Mouse (Mus musculus) forelimb bud, embryonic 11.5 days (tissue): ENCODE data around the gene Lpin2.

Experiments used
- DNase-seq: peaks from one replicate; pipeline ENCODE4 v3.0.0-alpha.2; 2012; ENCODE audit warnings: low read depth, low spot score

The Lpin2 gene

DNA sequence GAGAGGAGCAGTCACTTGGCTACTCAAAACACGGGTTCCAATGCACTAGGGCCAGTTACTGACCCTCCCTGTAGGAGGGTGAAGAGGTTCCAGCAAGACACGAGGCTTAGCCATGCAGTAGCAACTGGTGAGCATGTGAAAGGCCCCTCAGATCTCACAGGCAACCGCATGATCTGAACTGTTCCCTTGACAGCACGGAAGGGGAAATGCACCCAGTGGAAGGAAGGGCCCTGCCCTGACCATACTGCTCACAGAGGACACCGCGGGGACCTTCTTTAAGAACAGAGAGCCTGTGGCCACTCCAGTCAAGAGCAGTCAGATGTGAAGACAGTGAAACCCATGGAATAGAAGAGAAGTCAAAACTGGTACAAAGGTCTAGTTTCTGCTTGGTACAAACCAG lies 80.8 kb downstream of the Lpin2 start:
- DNase-seq: no peak

DNA sequence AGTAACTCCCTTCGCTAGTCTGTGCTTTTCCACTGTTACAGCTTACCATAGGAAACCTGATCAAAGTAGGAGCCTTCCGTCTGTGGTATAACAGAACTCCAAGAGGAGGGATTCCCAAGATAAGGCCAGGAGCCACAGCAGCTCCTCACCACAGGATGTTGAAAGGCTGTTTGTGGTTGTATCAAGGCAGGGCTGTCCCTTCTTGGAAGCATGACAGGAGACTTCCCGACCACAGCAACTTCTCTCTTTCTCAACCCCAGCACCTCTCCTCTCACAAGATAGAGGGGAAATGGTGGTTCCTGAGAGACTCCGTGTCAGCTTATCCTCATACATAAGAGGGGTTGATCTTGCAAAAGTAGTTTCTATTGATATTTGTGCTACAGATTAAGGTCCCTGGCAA lies 82.4 kb downstream of the Lpin2 start:
- DNase-seq: no peak

DNA sequence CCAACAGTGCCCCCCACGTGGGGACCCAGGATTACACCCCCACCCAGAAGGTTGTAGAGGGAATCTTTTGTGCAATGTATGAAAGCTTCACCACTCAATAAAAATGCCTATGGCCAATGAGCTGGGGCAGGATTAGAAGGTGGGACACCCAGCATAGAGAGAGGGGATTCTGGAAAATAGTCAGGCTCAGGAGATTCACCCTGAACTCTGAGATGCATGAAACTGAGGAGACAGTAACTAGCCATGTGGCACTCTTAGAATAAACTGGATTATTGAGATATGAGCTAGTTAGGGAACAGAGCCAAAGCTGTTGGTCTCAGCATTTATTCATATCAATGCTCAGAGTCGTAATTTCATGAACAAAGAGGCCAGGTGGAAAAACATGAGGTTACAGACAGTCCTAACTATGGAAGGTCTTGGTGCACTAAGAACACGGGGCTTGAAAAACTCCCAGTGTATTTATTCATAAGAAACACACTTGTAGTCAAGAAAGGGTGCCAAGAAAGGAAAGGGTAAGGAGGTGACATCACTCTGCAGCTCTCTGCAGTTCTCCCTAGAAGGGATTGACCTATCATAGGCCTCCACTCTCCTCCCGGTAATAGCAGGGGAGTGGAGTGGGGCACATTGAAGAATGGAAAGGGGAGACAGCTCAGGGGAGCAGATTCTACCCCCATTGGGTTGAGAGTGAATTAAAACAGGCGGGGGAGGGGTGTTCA lies 83.1 kb downstream of the Lpin2 start:
- no peak for DNase-seq

DNA sequence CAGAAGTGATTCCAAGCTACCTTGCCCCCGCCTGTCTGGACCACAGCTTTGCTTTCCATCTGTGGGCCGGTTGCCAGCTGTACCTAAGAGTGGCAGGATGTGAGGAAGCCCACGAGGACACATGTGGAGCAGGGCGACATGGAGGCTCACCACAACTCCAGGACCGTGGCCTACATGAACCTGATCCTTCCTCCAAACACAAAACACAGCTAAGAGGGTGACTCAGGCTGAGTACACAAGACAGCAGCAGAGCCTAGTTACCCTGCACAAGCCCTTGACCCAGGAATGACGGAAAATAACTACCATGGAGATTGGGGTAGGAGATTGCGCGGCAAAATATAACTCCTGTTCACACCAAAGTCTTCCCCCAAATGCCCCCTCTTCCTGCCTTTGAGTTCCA lies 85.0 kb downstream of the Lpin2 start:
- DNase-seq: no peak

DNA sequence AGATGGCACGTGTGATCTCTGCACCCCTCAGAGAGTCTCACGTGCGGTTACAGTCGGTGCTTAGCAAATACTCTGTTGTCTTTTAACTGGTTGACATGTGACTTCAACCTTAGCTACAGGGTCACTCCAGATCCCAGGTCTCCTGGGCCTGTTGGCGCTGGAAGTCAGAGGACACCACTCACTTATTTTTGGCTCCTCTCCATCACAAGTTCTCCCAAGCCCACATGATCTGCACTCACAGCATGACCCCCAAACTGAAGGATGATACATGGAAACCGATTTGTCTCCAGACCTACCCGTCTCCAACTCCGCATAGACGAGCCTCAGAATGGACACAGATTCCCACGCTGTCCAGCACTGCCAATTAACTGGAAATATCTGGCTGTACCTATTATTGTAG lies 85.8 kb downstream of the Lpin2 start:
- no peak for DNase-seq

- no peak for DNase-seq
Observed at GRCm38 (mm10) chr17:71268599-71268998, 86.2 kb downstream of the Lpin2 start.

- DNase-seq: no peak
Observed at GRCm38 (mm10) chr17:71273901-71274300, 91.5 kb downstream of the Lpin2 start.

- DNase-seq: no peak
Observed at GRCm38 (mm10) chr17:71276771-71277170, 94.4 kb downstream of the Lpin2 start.

DNA sequence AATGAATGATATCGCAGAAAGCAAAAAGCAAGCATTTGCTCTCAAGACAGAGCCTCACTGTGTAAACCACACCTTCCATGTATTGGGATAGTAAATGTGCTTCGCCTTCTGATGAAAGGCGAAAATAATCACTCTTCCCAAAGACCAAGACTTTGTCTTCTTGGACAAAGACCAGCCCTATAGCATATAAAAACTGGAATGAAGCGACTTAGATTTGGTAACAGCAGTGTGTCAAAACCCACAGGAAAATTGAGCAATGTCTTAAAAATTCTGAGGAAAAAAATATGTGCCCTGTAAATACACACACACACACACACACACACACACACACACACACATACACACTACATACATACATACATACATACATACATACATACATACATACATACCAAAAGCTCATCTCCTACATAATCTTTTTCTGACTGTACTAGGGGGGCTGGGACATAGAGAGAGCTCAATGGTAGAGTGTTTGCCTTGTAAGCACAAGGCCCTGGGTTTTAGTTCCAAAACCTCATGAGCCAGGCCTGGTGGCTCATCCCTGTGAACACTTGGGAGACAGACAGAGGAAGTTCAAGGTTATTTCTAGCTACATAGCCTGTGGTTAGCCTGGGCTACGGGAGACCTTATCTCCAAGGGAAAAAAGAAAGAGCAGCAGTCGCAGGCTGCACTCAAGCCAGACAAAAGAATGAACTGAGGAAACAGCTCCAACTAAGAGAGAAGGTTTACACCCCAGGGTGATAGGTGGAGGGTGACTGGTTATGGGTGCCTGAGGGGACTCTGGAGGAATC lies 95.5 kb downstream of the Lpin2 start:
- no peak for DNase-seq

DNA sequence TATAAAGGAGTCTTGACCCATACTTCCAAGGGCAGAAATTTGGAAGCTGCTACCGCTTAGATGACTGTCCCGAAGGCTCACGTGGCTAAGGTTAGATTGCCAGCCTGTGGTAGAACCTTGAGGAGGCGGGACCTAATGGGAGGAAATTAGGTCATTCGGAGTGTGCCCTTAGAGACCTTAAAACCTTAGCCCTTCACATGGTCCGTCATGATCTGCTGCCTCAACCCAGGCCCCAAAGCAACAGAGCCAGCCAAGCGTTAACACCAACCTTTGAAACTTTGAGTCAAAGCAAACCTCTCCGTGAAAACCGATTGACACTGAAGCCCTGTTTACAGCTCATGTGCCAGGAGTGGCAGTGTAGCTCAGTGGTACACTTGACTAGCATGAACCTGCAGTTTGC lies 100.4 kb downstream of the Lpin2 start:
- no peak for DNase-seq

DNA sequence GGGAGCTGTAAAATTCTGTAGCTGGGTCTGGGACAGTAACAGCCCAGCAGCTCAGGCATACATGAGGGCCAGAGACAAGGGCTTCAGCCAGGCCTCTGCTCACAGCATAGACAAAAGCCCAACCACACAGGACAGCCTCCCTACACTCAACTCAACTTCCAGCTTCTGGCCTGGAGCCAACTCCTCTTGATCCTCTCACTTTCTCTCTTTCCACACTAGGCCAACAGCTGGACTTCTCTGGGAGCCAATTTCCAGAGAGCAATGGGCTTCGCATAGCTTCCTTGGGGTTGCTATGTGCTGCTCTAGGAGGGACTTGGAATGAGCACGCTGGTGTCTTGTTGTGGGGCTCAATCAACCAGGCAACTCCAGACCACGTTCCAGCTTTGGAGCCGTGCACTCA lies 100.9 kb downstream of the Lpin2 start:
- DNase-seq: no peak

DNA sequence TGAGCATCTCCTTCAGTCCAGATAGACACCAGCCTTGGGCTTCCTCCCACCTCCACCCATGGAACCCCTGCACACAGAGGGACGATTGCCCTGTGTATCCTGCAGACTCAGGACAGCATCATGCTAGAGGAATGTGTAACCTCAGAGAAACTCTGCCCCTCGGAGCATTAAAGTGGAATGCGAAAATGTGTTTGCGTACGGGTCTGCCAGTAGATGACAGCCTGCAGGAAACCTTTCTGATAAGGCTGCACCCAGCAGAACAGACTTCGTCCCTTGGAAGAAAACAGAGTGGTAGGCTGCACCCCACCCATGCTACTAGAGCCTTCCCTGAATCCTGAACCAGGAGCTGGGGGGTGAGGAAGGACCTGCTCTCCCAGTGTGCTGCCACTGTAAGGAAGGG lies 102.5 kb downstream of the Lpin2 start:
- DNase-seq: no peak

DNA sequence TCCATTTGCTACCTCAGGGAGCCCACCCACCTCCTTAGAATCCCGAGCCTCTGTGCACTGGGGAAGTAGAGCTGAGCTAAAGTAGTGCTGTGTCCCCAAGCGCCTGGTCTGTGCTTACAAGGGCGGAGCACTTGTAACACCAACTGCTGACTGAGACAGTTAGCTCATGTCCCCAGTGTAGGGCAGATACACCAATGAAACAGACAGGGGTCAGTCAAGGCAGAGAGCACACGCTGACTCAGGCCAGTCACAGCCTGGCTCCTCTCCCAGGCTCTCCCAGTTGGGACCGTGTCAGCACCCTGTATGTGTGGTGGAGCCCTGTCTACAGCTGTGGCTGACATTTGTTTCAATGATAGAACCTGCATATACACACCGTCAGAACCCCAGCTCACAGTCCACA lies 103.6 kb downstream of the Lpin2 start:
- DNase-seq: no peak

DNA sequence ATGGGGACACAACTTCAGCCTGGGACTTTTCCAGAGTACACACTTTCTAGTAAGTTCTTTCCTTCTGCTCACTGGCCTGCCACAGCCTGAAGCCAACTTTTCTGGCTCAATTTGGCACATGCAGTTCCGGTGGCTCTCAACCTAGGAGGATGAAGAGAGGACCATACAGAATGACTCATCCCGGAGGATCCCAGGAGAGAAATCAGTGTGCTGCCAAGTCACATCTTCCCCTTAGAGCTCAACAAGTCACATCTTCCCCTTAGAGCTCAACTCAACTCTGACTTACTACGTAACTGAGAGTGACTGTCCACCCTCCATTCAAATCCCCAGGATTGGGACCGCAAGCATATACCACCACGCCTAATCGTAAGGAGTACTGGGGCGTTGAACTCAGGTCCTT lies 105.2 kb downstream of the Lpin2 start:
- DNase-seq: no peak

DNA sequence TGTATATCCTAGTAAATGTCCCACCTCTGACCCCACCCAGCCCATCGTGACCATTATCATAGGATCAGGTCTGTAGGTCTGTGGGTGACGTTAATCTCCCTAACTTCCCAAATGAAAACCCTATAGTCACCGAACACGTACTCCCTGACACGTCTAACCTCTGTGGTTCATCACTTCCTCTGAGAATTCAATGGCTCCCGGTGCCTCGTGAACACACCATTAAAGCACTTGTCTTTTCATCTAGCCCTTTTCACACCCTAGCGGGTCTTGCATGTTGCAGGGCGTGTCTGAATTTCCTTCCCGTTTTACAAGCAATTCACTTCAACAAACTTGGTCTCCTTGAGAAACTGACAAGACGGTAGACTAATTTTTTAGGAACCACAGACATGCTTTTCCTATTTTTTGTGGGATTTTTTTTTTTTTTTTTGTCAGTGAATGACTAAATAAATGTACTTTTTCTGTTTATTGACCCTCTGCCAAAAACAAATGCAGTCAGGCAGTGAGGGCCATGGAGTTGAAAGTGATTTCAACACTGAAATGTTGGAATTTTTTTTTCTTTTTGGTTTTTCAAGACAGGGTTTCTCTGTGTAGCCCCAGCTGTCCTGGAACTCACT lies 105.9 kb downstream of the Lpin2 start:
- no peak for DNase-seq

DNA sequence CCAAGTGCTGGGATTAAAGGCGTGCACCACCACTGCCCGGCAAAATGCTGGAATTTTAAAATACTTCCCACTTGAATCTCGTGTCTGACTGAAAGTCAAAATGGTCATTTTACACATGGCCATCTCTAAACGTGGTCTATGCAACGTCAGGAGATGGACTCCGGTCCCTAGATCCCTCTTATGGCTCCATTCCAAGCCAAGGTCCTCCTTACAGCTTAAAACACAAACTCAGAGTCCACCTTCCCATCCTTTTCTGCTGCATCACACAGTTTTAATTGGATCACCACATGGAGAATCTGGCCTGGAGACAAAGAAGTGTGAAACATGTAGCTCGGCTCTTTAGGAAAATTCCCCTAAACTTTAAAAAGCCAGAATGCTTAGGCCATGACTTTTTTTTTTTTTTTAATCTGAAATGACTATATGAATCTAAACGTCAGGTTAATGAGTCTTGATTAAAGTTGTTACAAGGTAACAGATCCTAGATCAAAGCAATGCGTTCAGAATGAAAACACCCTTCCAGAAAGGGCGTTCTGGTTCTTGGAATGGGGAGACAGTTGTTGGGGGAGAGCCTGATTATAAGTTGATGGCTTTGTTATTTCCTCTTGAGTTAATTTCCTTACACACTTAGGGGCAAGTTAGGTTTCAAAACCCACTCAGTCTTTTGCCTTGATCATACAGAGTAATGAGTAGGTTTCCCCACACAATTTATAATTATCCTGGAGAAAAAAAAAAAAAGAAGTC lies 106.6 kb downstream of the Lpin2 start:
- DNase-seq: no peak

GRCm38 (mm10) chr17:71289572-71290176 lies 107.3 kb downstream of the Lpin2 start:
- DNase-seq: no peak

DNA sequence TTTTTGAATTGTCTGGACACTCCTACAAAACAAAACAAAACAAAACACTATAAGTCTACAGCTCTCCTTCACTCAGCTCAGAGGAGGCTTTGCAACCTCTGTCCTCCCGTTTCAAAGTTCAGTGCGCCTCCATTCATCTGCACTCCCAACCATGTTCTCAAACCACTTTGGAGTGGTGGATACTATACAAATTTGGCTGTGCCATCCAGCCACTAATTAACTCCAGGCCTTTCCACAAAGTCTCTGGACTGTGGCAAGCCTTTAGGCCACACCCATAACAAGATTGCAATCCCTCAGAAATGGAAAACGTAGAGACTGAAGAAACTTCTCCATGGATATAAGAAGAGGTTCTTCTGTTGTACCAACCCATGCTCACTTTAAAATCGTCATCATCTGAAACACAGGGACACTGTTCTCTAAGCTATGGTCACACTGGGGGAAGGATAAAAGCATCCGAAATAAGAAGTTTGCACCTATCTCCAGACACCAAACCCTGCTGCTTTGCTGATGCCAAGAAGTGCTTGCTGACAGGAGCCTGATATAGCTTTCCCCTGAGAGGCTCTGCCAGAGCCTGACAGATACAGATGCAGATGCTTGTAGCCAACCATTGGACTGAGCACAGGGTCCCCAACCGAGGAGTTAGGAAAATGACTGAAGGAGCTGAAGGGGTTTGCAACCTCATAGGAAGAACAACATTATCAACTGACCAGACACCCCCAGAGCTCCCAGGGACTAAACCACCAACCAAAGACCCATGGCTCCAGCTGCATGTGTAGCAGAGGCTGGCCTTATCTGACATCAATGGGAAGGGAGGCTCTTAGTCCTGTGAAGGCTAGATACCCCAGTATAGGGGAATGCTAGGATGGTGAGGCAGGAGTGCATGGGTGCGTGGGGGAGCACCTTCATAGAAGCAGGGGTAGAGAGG lies 108.4 kb downstream of the Lpin2 start:
- DNase-seq: no peak

GRCm38 (mm10) chr17:71291897-71292420 lies 109.6 kb downstream of the Lpin2 start:
- no peak for DNase-seq

GRCm38 (mm10) chr17:71292897-71293296 lies 110.5 kb downstream of the Lpin2 start:
- no peak for DNase-seq
